Mouse (Mus musculus) CH12.LX (cell line): ENCODE results near the gene Filip1l.

Experiments used
- BHLHE40 ChIP-seq: IDR thresholded peaks from 2 replicates; pipeline ENCODE4 v1.6.1; 2011; ENCODE audit warnings: mild to moderate bottlenecking, low read depth, low read length, improper control_type of control experiment
- CHD2 ChIP-seq: IDR thresholded peaks from 2 replicates; pipeline ENCODE4 v1.6.1; 2011; ENCODE audit warnings: low read length, improper control_type of control experiment
- CTCF ChIP-seq, 2 experiments: IDR thresholded peaks in 1 of 2; conservative IDR thresholded peaks in 1 of 2; 2 replicates each; pipeline ENCODE4 v1.5.1; 2011 to 2012; ENCODE audit warnings: low read depth in 2 of 2, low read length in 2 of 2, improper control_type of control experiment in 1 of 2, inconsistent platforms in 1 of 2, mild to moderate bottlenecking in 1 of 2, moderate library complexity in 1 of 2
- E2F4 ChIP-seq: IDR thresholded peaks from 2 replicates; pipeline ENCODE4 v1.6.1; 2011; ENCODE audit warnings: low read depth, low read length, improper control_type of control experiment; ENCODE audit not compliant: insufficient replicate concordance
- IRF4 ChIP-seq: IDR thresholded peaks from 2 replicates; pipeline ENCODE4 v1.6.1; 2014; ENCODE audit warnings: low read depth, mild to moderate bottlenecking, inconsistent platforms, low read length, improper control_type of control experiment
- MYC ChIP-seq: IDR thresholded peaks from 2 replicates; pipeline ENCODE4 v1.6.1; 2011; ENCODE audit warnings: low read depth, mild to moderate bottlenecking, improper control_type of control experiment, low read length
- NRF1 ChIP-seq: IDR thresholded peaks from 2 replicates; pipeline ENCODE4 v1.6.1; 2014; ENCODE audit warnings: low read depth, mild to moderate bottlenecking, inconsistent platforms, low read length, improper control_type of control experiment, moderate library complexity
- POLR2A ChIP-seq: IDR thresholded peaks from 2 replicates; pipeline ENCODE4 v1.6.1; 2011; ENCODE audit warnings: low read depth, mild to moderate bottlenecking, improper control_type of control experiment, low read length
- RCOR1 ChIP-seq: conservative IDR thresholded peaks from 2 replicates; pipeline ENCODE4 v1.6.1; 2012; ENCODE audit warnings: low read depth, mild to moderate bottlenecking, inconsistent platforms, low read length, improper control_type of control experiment
- TBP ChIP-seq: conservative IDR thresholded peaks from 2 replicates; pipeline ENCODE4 v1.6.1; 2011; ENCODE audit warnings: low read depth, low read length, improper control_type of control experiment
- TCF12 ChIP-seq: IDR thresholded peaks from 2 replicates; pipeline ENCODE4 v1.6.1; 2014; ENCODE audit warnings: low read depth, mild to moderate bottlenecking, inconsistent platforms, low read length, improper control_type of control experiment
- UBTF ChIP-seq: IDR thresholded peaks from 2 replicates; pipeline ENCODE4 v1.6.1; 2012; ENCODE audit warnings: low read depth, mild to moderate bottlenecking, inconsistent platforms, low read length, improper control_type of control experiment, moderate library complexity
- USF1 ChIP-seq: IDR thresholded peaks from 2 replicates; pipeline ENCODE4 v1.6.1; 2014; ENCODE audit warnings: low read depth, mild to moderate bottlenecking, inconsistent platforms, low read length, improper control_type of control experiment
- ZNF384 ChIP-seq: IDR thresholded peaks from 2 replicates; pipeline ENCODE4 v1.6.1; 2012; ENCODE audit warnings: low read depth, low read length, improper control_type of control experiment, inconsistent platforms

DNA sequence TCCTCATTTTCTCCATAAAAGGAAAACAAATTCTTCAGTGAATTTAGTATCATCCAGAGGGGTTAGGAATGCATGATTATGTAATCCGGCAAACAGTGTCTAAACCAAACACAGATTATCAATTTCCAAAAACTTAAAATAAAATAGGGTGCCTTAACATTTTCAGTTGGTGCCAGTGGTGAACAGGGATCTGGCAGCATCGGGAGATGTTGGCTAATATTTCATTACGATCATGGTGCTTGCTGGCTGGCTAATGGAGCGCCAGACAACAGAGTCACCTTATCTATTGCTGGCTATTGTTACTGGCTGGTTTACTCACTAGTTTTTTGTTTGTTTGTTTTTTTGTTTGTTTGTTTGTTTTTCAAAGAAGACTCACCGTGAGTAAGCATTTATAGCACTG lies 67.0 kb downstream of the Filip1l start:
- TF ChIP-seq CTCF (conservative IDR thresholded peaks at IDR 0.05 in 1 of 2, IDR thresholded peaks at IDR 0.05 in 1 of 2; ENCODE audit: low read depth in 2 of 2, low read length in 2 of 2) (no peak), NRF1 (no peak), CHD2 (no peak), TBP (no peak), UBTF (no peak), E2F4 (no peak), POLR2A (no peak), USF1 (no peak), TCF12 (no peak), MYC (no peak), BHLHE40 (no peak), IRF4 (no peak), RCOR1 (no peak), ZNF384 (no peak)
